Comparison of ENCODE assay signal across 22 mouse cellular contexts in the genomic region with DNA sequence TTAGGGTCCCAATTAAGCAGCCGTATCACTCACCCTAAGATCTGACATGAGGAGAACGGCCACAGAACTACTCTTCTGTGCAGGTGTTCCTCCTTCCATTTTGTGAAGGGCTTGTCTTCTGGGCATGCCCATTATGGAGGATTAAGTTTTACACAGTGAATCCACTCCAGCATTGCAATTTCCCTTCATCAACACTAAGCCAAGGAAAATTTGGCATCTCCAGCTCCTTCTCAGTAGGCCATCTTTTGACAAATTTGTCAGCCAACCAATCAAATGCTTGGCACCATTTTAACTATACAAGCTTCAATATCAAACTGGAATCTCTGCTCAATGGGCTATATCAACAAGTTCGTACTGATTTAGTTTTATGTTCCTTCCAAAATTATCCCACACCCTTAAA. TPM values are rescaled to one million over a fixed set of nuclear protein-coding genes. Genes with fewer than 3 reads are reported as not detected.
DNase-seq lines count a peak whose midpoint lies in the region; ATAC-seq and TF ChIP-seq lines count a peak whose summit lies in the region.
"Had no signal": no experiment of that assay in that cellular context is flagged by ENCODE, and none has a peak within 500 bp of the region (broad histone marks: within the 10 kb centered on the region; RNA-seq: fewer than 3 reads in every experiment).

No protein-coding gene starts in this region.

- no peak for DNase-seq in frontal cortex, adult 2 months (ENCODE audit: extremely low spot score in 1 of 2, low spot score in 1 of 2)
- no peak for DNase-seq in liver, embryonic 14.5 days (ENCODE audit: low read depth in 3 of 3, low spot score in 3 of 3)
- DNase-seq in liver, embryonic 11.5 days (ENCODE audit: low spot score): no peak
- DNase-seq in cerebellum, adult 9-10 months: peak; percentile 88
- no peak for DNase-seq in heart, adult 2 months
- DNase-seq in left cerebral cortex, postnatal 36 days (ENCODE audit: low spot score in 2 of 2): no peak
- DNase-seq: adrenal gland, adult 8-10 months; kidney, postnatal 36 days; layer of hippocampus, adult 9-11 months; lung, postnatal 36 days; thymus, postnatal 14 days had no signal

- H3K9me3 ChIP-seq in liver, embryonic 14.5 days (ENCODE audit: control insufficient read depth, low read length): no peaks in the 10 kb centered on the region
- H3K9me3 ChIP-seq in liver, embryonic 11.5 days (ENCODE audit: control insufficient read depth, low read length): no peaks in the 10 kb centered on the region
- H3K9me3 ChIP-seq in liver, embryonic 15.5 days (replicated peaks): no peaks in the 10 kb centered on the region
- H3K9me3 ChIP-seq: embryonic facial prominence, embryonic 12.5 days; forebrain, embryonic 13.5 days; kidney, embryonic 15.5 days; lung, embryonic 15.5 days; midbrain, embryonic 15.5 days had no signal

- TF ChIP-seq EP300 in liver, embryonic 14.5 days (IDR thresholded peaks at IDR 0.05; ENCODE audit: low read depth): no peak
- no peak for TF ChIP-seq EP300 in heart, adult 2 months (IDR thresholded peaks at IDR 0.05; ENCODE audit: insufficient read depth, low read depth, low read length)

- intact Hi-C loops in heart, adult 2 months (cut with DNase I): loop anchor here (5.0 kb wide), 1 partner anchor 70 kb away; no protein-coding TSS in a partner anchor
- intact Hi-C loops in left cerebral cortex, postnatal 36 days (cut with DNase I): no loop called here

- no peak for TF ChIP-seq CTCF in liver, embryonic 14.5 days (IDR thresholded peaks at IDR 0.05; ENCODE audit: low read depth)
- TF ChIP-seq CTCF in heart, adult 2 months (IDR thresholded peaks at IDR 0.05): no peak

- TF ChIP-seq POLR2A in heart, adult 2 months (IDR thresholded peaks at IDR 0.05; ENCODE audit: insufficient read depth, low read depth, low read length): no peak

- ATAC-seq in frontal cortex, adult (ENCODE audit: low TSS enrichment): 0 out of 2 replicates have a peak, but pooled peaks have one; percentile 31
- no peak for ATAC-seq in liver, embryonic 14.5 days (ENCODE audit: insufficient read depth)
- ATAC-seq in liver, embryonic 11.5 days (replicated peaks; ENCODE audit: low FRiP score): no peak
- ATAC-seq in liver, embryonic 15.5 days (ENCODE audit: insufficient read depth): no peak
- ATAC-seq: activated CD4-positive, CD25-positive, alpha-beta regulatory T cell, adult 4 months; forebrain, embryonic 13.5 days; hindbrain, embryonic 16.5 days; intestine, postnatal 0 days; midbrain, embryonic 15.5 days had no signal

- H3K4me1 ChIP-seq in liver, embryonic 14.5 days (replicated peaks; ENCODE audit: control insufficient read depth in 2 of 2, insufficient read depth in 2 of 2, low read length in 1 of 2): peaks cover 68 to 88% of the 10 kb centered on the region in 2 experiments
- H3K4me1 ChIP-seq in liver, embryonic 11.5 days (replicated peaks; ENCODE audit: control insufficient read depth, insufficient read depth, low read length): peaks cover 33% of the 10 kb centered on the region
- H3K4me1 ChIP-seq in liver, embryonic 15.5 days (replicated peaks): peaks cover 97% of the 10 kb centered on the region
- H3K4me1 ChIP-seq in heart, adult 2 months (ENCODE audit: control insufficient read depth, insufficient read depth, low read length): peaks cover 11% of the 10 kb centered on the region

- peak overlapping the region; percentile 95 for H3K27ac ChIP-seq in liver, embryonic 14.5 days
- no peak overlapping the region for H3K27ac ChIP-seq in liver, embryonic 11.5 days (ENCODE audit: low read depth, low read length)
- peak overlapping the region; percentile 95 for H3K27ac ChIP-seq in liver, embryonic 15.5 days (replicated peaks)
- no peak overlapping the region for H3K27ac ChIP-seq in heart, adult 2 months
- H3K27ac ChIP-seq: embryonic facial prominence, embryonic 12.5 days; forebrain, embryonic 13.5 days; kidney, embryonic 15.5 days; lung, embryonic 15.5 days; midbrain, embryonic 15.5 days had no signal

- H3K9ac ChIP-seq in liver, embryonic 14.5 days (replicated peaks): no peak overlapping the region
- no peak overlapping the region for H3K9ac ChIP-seq in liver, embryonic 11.5 days (ENCODE audit: low read depth, low read length)
- no peak overlapping the region for H3K9ac ChIP-seq in liver, embryonic 15.5 days
- H3K9ac ChIP-seq in heart, adult 2 months (ENCODE audit: low read depth, low read length): no peak overlapping the region
- H3K9ac ChIP-seq: embryonic facial prominence, embryonic 12.5 days; forebrain, embryonic 13.5 days; kidney, embryonic 15.5 days; lung, embryonic 15.5 days; midbrain, embryonic 15.5 days had no signal

- H3K79me2 ChIP-seq in heart, adult 2 months (replicated peaks; ENCODE audit: control insufficient read depth, insufficient read depth, low read length): no peaks in the 10 kb centered on the region

- no peak overlapping the region for H3K4me2 ChIP-seq in liver, embryonic 14.5 days (ENCODE audit: low read depth)
- no peak overlapping the region for H3K4me2 ChIP-seq in liver, embryonic 11.5 days
- H3K4me2 ChIP-seq in liver, embryonic 15.5 days: no peak overlapping the region
- H3K4me2 ChIP-seq: embryonic facial prominence, embryonic 12.5 days; forebrain, embryonic 13.5 days; heart, embryonic 11.5 days; kidney, embryonic 15.5 days; lung, embryonic 15.5 days; midbrain, embryonic 15.5 days had no signal

- H3K27me3 ChIP-seq in liver, embryonic 14.5 days (ENCODE audit: control insufficient read depth, insufficient read depth, low read length): no peaks in the 10 kb centered on the region
- no peaks in the 10 kb centered on the region for H3K27me3 ChIP-seq in liver, embryonic 11.5 days (replicated peaks; ENCODE audit: control insufficient read depth, insufficient read depth, low read length)
- H3K27me3 ChIP-seq in liver, embryonic 15.5 days: no peaks in the 10 kb centered on the region
- H3K27me3 ChIP-seq in heart, adult 2 months (ENCODE audit: control insufficient read depth, insufficient read depth, low read length): no peaks in the 10 kb centered on the region
- H3K27me3 ChIP-seq: embryonic facial prominence, embryonic 12.5 days; forebrain, embryonic 13.5 days; kidney, embryonic 15.5 days; lung, embryonic 15.5 days; midbrain, embryonic 15.5 days had no signal

- 84% methylated on average over 3 of the region's 3 CpGs for WGBS in liver, embryonic 14.5 days (ENCODE audit: insufficient replicate concordance)
- 90% methylated on average over 3 of the region's 3 CpGs for WGBS in liver, embryonic 11.5 days
- WGBS in liver, embryonic 15.5 days (ENCODE audit: insufficient replicate concordance): 91% methylated on average over 3 of the region's 3 CpGs
- WGBS in heart, adult 2 months: 96% methylated on average over 3 of the region's 3 CpGs

- H3K36me3 ChIP-seq in liver, embryonic 14.5 days (replicated peaks; ENCODE audit: control insufficient read depth, insufficient read depth, low read depth): no peaks in the 10 kb centered on the region
- no peaks in the 10 kb centered on the region for H3K36me3 ChIP-seq in liver, embryonic 11.5 days (ENCODE audit: control insufficient read depth, insufficient read depth, low read length)
- no peaks in the 10 kb centered on the region for H3K36me3 ChIP-seq in liver, embryonic 15.5 days (replicated peaks)
- no peaks in the 10 kb centered on the region for H3K36me3 ChIP-seq in heart, adult 2 months (ENCODE audit: control insufficient read depth, insufficient read depth, low read length)
- H3K36me3 ChIP-seq: embryonic facial prominence, embryonic 12.5 days; kidney, embryonic 15.5 days; lung, embryonic 15.5 days; midbrain, embryonic 15.5 days had no signal

- H3K4me3 ChIP-seq in liver, embryonic 14.5 days (ENCODE audit: insufficient read depth in 1 of 2, low read depth in 2 of 2, low read length in 2 of 2): no peak overlapping the region
- H3K4me3 ChIP-seq in liver, embryonic 11.5 days (ENCODE audit: low read depth, low read length): no peak overlapping the region
- no peak overlapping the region for H3K4me3 ChIP-seq in liver, embryonic 15.5 days (replicated peaks)
- no peak overlapping the region for H3K4me3 ChIP-seq in heart, adult 2 months
- H3K4me3 ChIP-seq: embryonic facial prominence, embryonic 12.5 days; forebrain, embryonic 13.5 days; kidney, embryonic 15.5 days; lung, embryonic 15.5 days; midbrain, embryonic 15.5 days had no signal

RNA-seq across cellular contexts. Expression of a gene that starts 34.8 kb away (rescaled TPM):
- 52.9 and 55.5 TPM in 2 replicates for polyA plus RNA-seq in frontal cortex, adult 2 months (2012; rRNA removed)
- 21.5 and 25.1 TPM in 2 replicates for polyA plus RNA-seq in liver, embryonic 14.5 days (2012; rRNA removed)
- 28.7 and 29.4 TPM in 2 replicates for polyA plus RNA-seq in liver, embryonic 14.5 days (2014; fragmentation: Nextera tagmentation; extraction: Ambion mirVana)
- polyA plus RNA-seq in liver, embryonic 11.5 days (2014; fragmentation: Nextera tagmentation; extraction: Ambion mirVana): 14.4 and 15.8 TPM in 2 replicates
- polyA plus RNA-seq in liver, embryonic 15.5 days (2015; fragmentation: Nextera tagmentation; extraction: Ambion mirVana): 19.0 and 19.1 TPM in 2 replicates
- 10 to 100 TPM; 83.4 to 97.3 TPM for total RNA-seq in heart, adult 2 months (2021)
- polyA plus RNA-seq in heart, adult 2 months (2012; rRNA removed): 15.3 and 29.5 TPM in 2 replicates
- total RNA-seq in left cerebral cortex, postnatal 36 days (2021): 100 to 1,000 TPM; 146 to 158 TPM

Comparison
In these comparisons a context has a peak if more than half of its experiments do, and no peak if none do; other contexts are left out.
1. H3K27ac ChIP-seq: peak in liver, embryonic 14.5 days (single experiment) and liver, embryonic 15.5 days (single experiment); none in liver, embryonic 11.5 days (single experiment) and heart, adult 2 months (single experiment).